Mouse (Mus musculus): ENCODE measurements around the gene Trappc1.

Trappc1 gene

GRCm38 (mm10) chr11:69346441-69346840, 22.7 kb downstream of the Trappc1 start:
- Histone ChIP-seq H3K27me3 (ENCODE audit: control insufficient read depth, insufficient read depth, low read length, poor library complexity, severe bottlenecking) (no peaks in the 10 kb centered on the region), H3K36me3 (ENCODE audit: control insufficient read depth, insufficient read depth, low read length, poor library complexity, severe bottlenecking) (peaks cover 4% of the 10 kb centered on the region)
- no peak for DNase-seq (ENCODE audit: low read depth, low spot score)

DNA sequence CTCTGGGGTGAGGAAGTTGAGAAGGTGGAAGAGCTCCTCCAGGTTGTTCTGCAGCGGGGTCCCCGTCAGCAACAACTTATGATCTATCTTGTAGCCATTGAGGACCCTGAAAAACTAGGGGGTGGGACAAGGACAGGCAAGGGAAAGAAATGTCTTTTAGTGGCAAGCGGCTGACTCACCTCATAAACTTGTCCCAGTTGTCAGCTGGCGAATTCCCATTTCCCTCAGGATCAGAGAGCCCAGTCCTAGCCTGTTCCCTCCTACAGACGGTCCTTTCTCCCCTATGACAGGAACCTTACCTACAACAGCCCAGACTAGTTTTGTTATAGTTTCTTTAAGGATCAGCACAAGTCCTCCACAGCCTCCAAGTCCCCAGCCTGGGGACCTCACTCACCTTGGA, 32.8 kb downstream of the Trappc1 start:
- DNase-seq (ENCODE audit: low read depth, low spot score): no peak
- peaks cover 7% of the 10 kb centered on the region for H3K36me3 ChIP-seq (ENCODE audit: control insufficient read depth, insufficient read depth, low read length, poor library complexity, severe bottlenecking)
- no peaks in the 10 kb centered on the region for H3K27me3 ChIP-seq (ENCODE audit: control insufficient read depth, insufficient read depth, low read length, poor library complexity, severe bottlenecking)

DNA sequence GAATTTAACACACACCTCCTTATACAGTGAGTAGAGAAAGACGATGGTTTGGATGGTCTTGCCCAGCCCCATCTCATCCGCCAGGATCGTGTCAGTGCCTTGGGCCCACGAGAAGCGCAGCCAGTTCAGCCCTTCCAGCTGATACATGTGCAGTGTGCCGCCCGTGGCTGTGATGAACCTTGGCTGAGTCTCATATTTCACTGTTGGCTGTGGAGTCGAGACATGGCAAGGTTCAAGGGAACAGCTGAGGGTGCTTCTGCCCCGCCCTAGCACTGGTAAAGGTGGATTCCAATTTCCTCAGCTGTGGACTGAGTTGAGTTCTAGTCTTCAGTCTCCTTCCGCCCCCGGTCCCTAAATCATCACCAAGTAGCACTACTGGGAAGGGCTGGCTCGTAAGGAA, 33.9 kb downstream of the Trappc1 start:
- no peak for DNase-seq (ENCODE audit: low read depth, low spot score)
- no peaks in the 10 kb centered on the region for H3K27me3 ChIP-seq (ENCODE audit: control insufficient read depth, insufficient read depth, low read length, poor library complexity, severe bottlenecking)
- peaks cover 13% of the 10 kb centered on the region for H3K36me3 ChIP-seq (ENCODE audit: control insufficient read depth, insufficient read depth, low read length, poor library complexity, severe bottlenecking)

DNA sequence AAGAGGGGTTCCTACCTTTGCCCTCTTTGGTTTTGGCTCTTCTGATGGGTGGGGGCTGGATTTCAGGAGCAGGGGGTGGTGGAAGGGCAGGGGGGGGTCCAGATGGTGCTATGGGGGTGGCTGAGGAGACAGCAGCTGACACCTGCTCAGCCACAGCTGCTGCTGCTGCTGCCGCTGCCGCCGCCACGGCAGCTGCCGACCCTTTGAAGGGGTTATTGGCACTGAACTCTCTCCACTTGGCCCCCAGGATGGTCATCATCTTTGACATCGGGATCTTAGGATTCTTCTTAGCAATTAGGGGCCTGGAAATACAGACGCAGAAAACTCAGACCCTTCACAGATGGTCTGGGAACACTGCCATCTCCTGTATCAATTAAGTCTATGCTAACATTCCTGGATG, 38.2 kb downstream of the Trappc1 start:
- DNase-seq (ENCODE audit: low read depth, low spot score): no peak
- Histone ChIP-seq H3K27me3 (ENCODE audit: control insufficient read depth, insufficient read depth, low read length, poor library complexity, severe bottlenecking) (no peaks in the 10 kb centered on the region), H3K36me3 (ENCODE audit: control insufficient read depth, insufficient read depth, low read length, poor library complexity, severe bottlenecking) (peaks cover 12% of the 10 kb centered on the region)

- H3K36me3 ChIP-seq (ENCODE audit: control insufficient read depth, insufficient read depth, low read length, poor library complexity, severe bottlenecking): peaks cover 12% of the 10 kb centered on the region
- no peak for DNase-seq (ENCODE audit: low read depth, low spot score)
- no peaks in the 10 kb centered on the region for H3K27me3 ChIP-seq (ENCODE audit: control insufficient read depth, insufficient read depth, low read length, poor library complexity, severe bottlenecking)
Observed at GRCm38 (mm10) chr11:69362479-69362878, 38.7 kb downstream of the Trappc1 start.

GRCm38 (mm10) chr11:69364376-69364775, 40.6 kb downstream of the Trappc1 start:
- DNase-seq (ENCODE audit: low read depth, low spot score): no peak
- H3K27me3 ChIP-seq (ENCODE audit: control insufficient read depth, insufficient read depth, low read length, poor library complexity, severe bottlenecking): no peaks in the 10 kb centered on the region
- peaks cover 10% of the 10 kb centered on the region for H3K36me3 ChIP-seq (ENCODE audit: control insufficient read depth, insufficient read depth, low read length, poor library complexity, severe bottlenecking)

DNA sequence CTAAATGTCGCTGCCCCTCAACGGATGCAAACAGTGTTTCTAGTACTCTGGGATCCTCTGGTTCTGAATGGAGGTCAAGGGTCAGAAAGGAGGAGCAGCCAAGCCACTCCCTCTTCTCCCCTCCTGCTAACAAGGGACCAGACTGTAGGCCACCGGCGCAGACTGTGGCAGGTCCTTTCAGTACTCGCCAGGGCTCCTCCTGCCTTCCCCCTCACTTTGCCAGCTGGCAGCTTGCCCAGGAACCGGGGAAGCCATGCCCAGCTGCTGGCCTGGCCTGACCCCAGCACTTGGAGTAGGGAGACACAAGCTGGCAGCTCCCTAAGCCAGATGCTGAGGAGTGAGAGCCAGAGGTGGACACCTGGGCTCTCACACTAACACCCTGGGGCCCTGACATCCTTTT, 41.1 kb downstream of the Trappc1 start:
- H3K27me3 ChIP-seq (ENCODE audit: control insufficient read depth, insufficient read depth, low read length, poor library complexity, severe bottlenecking): no peaks in the 10 kb centered on the region
- no peak for DNase-seq (ENCODE audit: low read depth, low spot score)
- peaks cover 10% of the 10 kb centered on the region for H3K36me3 ChIP-seq (ENCODE audit: control insufficient read depth, insufficient read depth, low read length, poor library complexity, severe bottlenecking)

DNA sequence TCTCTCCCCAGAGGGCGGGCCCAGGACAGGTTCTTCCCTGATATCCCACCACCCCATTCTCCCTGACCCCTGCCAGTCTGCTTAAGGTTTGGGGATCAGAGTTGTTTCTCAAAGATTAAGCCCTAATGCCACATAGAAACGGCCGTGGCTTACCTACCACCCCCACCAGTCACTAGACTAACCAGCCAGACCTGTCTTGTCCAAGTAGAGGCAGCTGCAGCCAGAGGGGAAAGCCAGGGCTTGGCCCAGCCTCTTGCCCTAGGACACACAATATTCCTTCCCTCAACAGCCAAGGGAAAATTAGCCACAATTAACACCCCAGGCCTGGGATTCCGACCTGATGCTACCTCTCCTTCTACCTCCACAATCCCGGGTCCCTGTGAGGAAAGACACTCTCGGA, 41.9 kb downstream of the Trappc1 start:
- no peaks in the 10 kb centered on the region for H3K27me3 ChIP-seq (ENCODE audit: control insufficient read depth, insufficient read depth, low read length, poor library complexity, severe bottlenecking)
- no peak for DNase-seq (ENCODE audit: low read depth, low spot score)
- peaks cover 9% of the 10 kb centered on the region for H3K36me3 ChIP-seq (ENCODE audit: control insufficient read depth, insufficient read depth, low read length, poor library complexity, severe bottlenecking)

DNA sequence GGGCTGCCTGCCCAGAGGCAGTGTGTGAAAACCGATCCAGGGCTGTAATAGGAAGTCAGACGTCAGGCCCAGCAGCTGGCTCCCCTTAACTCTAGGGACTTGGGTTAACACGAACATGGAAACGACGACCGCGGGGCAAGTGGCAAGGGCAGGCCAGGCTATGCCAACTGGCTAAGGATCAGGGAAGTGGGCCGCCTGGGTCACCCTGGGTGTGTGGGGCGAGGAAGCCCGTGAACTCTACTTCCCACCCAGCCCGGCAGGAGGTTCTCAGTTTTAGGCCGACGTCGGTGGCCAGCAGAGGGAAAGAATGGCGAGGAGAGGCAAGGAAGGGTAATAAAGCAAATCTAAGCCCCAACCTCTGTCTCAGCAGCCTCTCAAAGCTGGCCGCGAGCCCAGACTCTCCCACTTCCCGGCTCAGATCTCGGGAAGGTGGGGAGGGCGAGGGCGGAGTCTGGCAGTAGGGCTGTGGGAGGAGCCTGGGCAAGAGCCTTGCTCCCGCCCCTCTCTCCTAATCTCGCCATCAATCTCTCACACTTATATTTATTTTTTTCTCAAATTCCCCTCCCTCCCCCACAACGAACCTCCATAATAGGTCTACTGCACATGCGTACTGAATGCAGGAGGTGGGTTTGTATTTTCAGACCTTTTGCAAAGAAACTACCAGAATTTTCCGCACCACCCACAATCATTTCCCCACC, 42.5 kb downstream of the Trappc1 start:
- H3K36me3 ChIP-seq (ENCODE audit: control insufficient read depth, insufficient read depth, low read length, poor library complexity, severe bottlenecking): peaks cover 9% of the 10 kb centered on the region
- DNase-seq (ENCODE audit: low read depth, low spot score): peak; percentile 92
- H3K27me3 ChIP-seq (ENCODE audit: control insufficient read depth, insufficient read depth, low read length, poor library complexity, severe bottlenecking): no peaks in the 10 kb centered on the region

- H3K27me3 ChIP-seq (ENCODE audit: control insufficient read depth, insufficient read depth, low read length, poor library complexity, severe bottlenecking): no peaks in the 10 kb centered on the region
- peaks cover 5% of the 10 kb centered on the region; the same call in 1 of the 2 replicates for H3K36me3 ChIP-seq (ENCODE audit: control insufficient read depth, insufficient read depth, low read length, poor library complexity, severe bottlenecking)
- peak; percentile 41 for DNase-seq (ENCODE audit: low read depth, low spot score)
Observed at GRCm38 (mm10) chr11:69366855-69367615, 43.3 kb downstream of the Trappc1 start.

DNA sequence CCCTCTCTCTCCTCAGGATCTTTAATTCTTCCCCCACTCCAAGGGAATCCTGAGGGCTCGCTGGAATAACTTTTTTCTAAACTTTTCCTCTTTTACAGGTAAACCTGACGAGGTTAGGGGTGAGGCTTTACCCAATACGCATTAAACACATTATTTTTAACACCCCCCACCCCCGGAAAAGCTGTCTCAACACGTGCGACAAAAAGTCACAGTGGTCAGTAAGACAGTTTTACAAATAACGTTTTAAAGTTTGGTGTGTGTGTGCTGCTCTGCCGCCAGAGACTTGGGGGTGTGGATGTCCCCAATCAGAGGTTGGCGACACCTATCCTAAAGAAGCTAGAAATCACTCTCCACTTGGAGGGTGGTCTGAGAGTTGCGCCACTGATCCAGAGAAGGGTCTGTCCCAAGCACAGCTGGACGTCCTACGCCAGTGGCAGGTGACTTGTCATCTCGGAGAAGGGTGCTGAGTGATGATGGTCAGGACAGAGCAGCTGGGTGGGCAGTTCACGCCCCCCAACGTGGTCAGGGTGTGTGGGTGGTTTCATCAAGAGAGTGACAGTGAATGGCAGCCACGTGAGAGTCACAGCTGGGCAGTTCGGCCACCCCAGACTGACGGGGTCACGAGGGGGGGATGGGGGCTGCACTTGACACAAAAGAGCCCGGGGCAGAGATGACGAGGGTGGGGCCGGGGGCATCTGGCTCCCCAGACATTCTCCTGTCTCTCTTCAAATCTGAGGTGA, 44.0 kb downstream of the Trappc1 start:
- Histone ChIP-seq H3K27me3 (ENCODE audit: control insufficient read depth, insufficient read depth, low read length, poor library complexity, severe bottlenecking) (no peaks in the 10 kb centered on the region), H3K36me3 (ENCODE audit: control insufficient read depth, insufficient read depth, low read length, poor library complexity, severe bottlenecking) (peaks cover 2% of the 10 kb centered on the region; the same call in 1 of the 2 replicates)
- DNase-seq (ENCODE audit: low read depth, low spot score): peak; percentile 77

DNA sequence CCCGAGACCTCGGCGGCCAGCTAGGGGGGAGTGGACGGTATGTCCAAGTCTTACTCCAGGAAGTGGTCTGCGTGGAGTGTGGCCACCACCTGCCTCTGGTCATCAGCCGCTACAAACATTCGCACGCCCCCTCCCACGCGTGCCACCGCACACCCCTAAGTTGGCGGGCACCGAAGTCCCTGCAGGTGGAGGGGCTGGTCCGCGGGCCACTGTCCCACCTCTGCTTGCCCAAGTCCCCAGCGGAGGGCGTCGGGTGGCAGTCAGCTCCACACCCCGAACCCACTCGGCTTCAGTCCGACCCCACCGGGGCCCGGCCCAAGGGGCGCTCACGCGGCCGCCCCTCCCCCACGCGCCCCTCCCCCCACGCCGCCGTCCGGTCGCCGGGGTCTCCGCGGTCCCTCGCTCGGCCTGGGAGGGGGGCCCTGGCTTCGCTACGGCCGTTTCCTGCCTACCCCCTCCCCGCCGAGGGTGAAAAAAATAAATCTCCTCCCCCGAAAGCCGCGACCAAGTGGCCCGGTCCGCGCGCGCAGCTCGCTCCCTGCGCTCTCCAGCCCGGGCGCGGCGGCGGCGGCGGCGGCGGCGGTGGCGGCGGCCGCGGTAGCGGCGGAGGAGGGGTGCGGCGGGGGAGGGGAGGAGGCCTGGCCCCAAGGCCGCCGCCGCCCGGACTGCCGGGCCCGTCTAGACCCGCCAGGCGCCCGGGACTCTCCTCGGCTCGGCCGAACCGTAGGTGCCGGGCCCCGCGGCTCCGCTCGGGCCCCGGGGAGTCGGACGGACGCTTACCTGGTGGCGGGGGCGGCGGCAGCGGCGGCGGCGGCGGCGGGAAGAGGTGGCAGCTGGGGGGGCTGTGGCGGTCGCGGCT, 44.8 kb downstream of the Trappc1 start:
- Histone ChIP-seq H3K27me3 (ENCODE audit: control insufficient read depth, insufficient read depth, low read length, poor library complexity, severe bottlenecking) (no peaks in the 10 kb centered on the region), H3K36me3 (ENCODE audit: control insufficient read depth, insufficient read depth, low read length, poor library complexity, severe bottlenecking) (peaks cover 3% of the 10 kb centered on the region; the same call in 1 of the 2 replicates)
- DNase-seq (ENCODE audit: low read depth, low spot score): peak; percentile 55

DNA sequence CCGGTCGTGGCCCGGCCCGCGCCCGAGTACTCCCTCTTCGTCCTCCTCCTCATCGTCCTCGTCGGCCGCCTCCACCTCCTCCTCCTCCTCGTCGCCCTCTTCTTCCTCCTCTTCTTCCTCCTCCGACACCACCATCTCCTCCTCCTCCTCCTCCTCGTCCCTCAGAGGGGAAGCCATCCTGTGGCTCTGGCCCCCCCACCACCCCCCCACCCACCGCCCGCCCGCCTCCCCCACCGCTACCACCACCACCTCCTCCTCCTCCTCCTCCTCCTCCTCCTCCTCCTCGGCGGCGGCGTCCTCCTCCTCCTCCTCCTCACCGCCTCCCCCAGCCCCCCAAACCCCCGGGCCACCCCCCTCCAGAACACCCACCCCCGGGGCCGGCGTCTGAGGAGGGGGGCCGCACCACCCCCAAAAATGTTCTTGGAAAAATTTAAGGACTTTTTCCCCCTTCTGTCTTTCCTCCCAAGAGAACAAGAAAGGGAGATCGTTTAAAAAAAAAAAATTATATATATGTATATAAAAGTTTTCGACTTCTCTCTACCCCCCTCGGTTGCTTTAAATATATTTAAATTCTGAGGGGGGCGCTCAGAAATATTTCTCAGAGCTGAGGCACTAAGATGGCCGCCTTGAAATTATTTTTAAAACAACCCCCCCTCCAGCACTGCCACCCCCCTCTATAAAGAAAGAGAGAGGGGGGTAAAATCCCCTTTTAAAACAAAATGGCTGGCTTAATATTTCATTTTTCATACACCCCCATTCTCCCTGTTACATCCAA, 45.6 kb downstream of the Trappc1 start, which contains the start of gene Chd3:
TSS of gene Chd3 (minus strand) at position 192 of the 775 bp plus-strand sequence.
- H3K27me3 ChIP-seq (ENCODE audit: control insufficient read depth, insufficient read depth, low read length, poor library complexity, severe bottlenecking): no peaks in the 10 kb centered on the region
- DNase-seq (ENCODE audit: low read depth, low spot score): peak; percentile 29
- H3K36me3 ChIP-seq (ENCODE audit: control insufficient read depth, insufficient read depth, low read length, poor library complexity, severe bottlenecking): 0 out of 2 replicates have a peak, but pooled peaks cover 2% of the 10 kb centered on the region

All from splenic B cell, adult 2 months (primary cell).